Mouse (Mus musculus) liver, postnatal 0 days (tissue): Measurements from ENCODE around the gene Kif1b. TPM values are rescaled to one million over a fixed set of nuclear protein-coding genes. Genes with fewer than 3 reads are reported as not detected.

Experiments
- ATAC-seq: fragments of 200-750 bp; cut with Nextera tagmentation; 2 replicates; pipeline ENCODE4 v1.8.0; 2017; ENCODE audit warnings: mild to moderate bottlenecking, moderate library complexity
- DNase-seq: peaks from one replicate; pipeline ENCODE4 v3.0.0-alpha.2; 2016
- H3K27ac ChIP-seq: fragments of 300-500 bp; sonication (generic); 2 replicates; pipeline ENCODE4 v1.5.1; 2014; ENCODE audit warnings: antibody characterized with exemption, moderate library complexity, mild to moderate bottlenecking, low read depth
- H3K27me3 ChIP-seq: fragments of 300-500 bp; sonication (generic); 2 replicates; pipeline ENCODE4 v1.6.1; 2014; ENCODE audit warnings: low read length, control low read depth, mixed read lengths; ENCODE audit not compliant: insufficient read depth
- H3K36me3 ChIP-seq: fragments of 300-500 bp; sonication (generic); replicated peaks from 2 replicates; pipeline ENCODE4 v1.6.1; 2014; ENCODE audit warnings: mild to moderate bottlenecking, control low read depth, low read length, moderate library complexity, mixed read lengths; ENCODE audit not compliant: insufficient read depth
- H3K4me1 ChIP-seq: fragments of 300-500 bp; sonication (generic); 2 replicates; pipeline ENCODE4 v1.6.1; 2014; ENCODE audit warnings: antibody characterized with exemption, mild to moderate bottlenecking, control low read depth; ENCODE audit not compliant: insufficient read depth
- H3K4me2 ChIP-seq: fragments of 300-500 bp; sonication (generic); 2 replicates; pipeline ENCODE4 v1.6.1; 2014; ENCODE audit warnings: low read depth, mild to moderate bottlenecking, low read length, moderate library complexity, mixed read lengths
- H3K4me3 ChIP-seq: fragments of 300-500 bp; sonication (generic); 2 replicates; pipeline ENCODE4 v1.5.1; 2014; ENCODE audit warnings: low read depth, low read length
- H3K9ac ChIP-seq: fragments of 300-500 bp; sonication (generic); replicated peaks from 2 replicates; pipeline ENCODE4 v1.6.1; 2014; ENCODE audit warnings: mild to moderate bottlenecking, moderate library complexity
- H3K9me3 ChIP-seq: fragments of 300-500 bp; sonication (generic); 2 replicates; pipeline ENCODE4 v1.6.1; 2016; ENCODE audit warnings: mild to moderate bottlenecking, control low read depth, low read length, mixed read lengths
- CTCF ChIP-seq: sonication (generic); IDR thresholded peaks from 2 replicates; pipeline ENCODE4 v1.5.1; 2016; ENCODE audit warnings: antibody characterized with exemption, low read depth
- EP300 ChIP-seq: IDR thresholded peaks from 2 replicates; pipeline ENCODE4 v1.6.1; 2016; ENCODE audit warnings: antibody characterized with exemption, low read depth, mild to moderate bottlenecking
- WGBS: fragments of 180-500 bp; shearing (Covaris S2); extraction: QIAGEN DNeasy Blood & Tissue Kit; methylation state at CpG from one replicate; pipeline ENCODE4 v1.1.7; 2014; ENCODE audit not compliant: insufficient replicate concordance; 5-methylcytosine and 5-hydroxymethylcytosine counted together
- polyA plus RNA-seq: library from polyadenylated mRNA; unstranded; fragments of >200 nt; fragmentation: Nextera tagmentation; extraction: Ambion mirVana; gene quantifications from 2 replicates; pipeline ENCODE4 v1.2.1, GENCODE M21; 2015

The Kif1b gene
- polyA plus RNA-seq, 1 experiment from 2014 or later = 8.9 TPM

DNA sequence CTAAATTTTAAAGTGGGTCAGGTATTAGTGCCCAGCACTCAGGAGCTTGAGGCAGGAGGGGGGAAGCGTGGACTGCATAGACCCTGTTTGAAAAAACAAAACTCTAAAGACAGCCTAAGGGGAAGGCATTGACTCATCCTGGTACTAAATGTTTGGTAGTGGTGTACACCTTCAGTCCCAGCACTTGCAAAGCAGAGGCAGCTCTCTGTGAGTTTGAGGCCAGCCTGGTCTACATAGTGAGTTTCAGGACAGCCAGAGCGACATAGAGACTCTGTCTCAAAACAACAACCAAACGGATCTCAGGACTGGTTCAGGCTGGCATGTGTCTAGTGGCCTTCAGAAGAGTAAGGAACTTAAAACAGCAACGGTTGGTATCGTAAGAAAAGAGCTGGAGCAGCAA lies 4.7 kb downstream of the Kif1b start:
- no peak for DNase-seq
- Histone ChIP-seq H3K4me3 (no peak overlapping the region), H3K4me1 (peaks cover 14% of the 10 kb centered on the region), H3K27me3 (peaks cover 4% of the 10 kb centered on the region), H3K9me3 (no peaks in the 10 kb centered on the region), H3K4me2 (no peak overlapping the region), H3K9ac (no peak overlapping the region), H3K27ac (no peak overlapping the region), H3K36me3 (no peaks in the 10 kb centered on the region)
- ATAC-seq = no peak
- WGBS = 68% methylated on average over 5 of the region's 5 CpGs
- no peak for TF ChIP-seq EP300
- TF ChIP-seq CTCF = no peak

DNA sequence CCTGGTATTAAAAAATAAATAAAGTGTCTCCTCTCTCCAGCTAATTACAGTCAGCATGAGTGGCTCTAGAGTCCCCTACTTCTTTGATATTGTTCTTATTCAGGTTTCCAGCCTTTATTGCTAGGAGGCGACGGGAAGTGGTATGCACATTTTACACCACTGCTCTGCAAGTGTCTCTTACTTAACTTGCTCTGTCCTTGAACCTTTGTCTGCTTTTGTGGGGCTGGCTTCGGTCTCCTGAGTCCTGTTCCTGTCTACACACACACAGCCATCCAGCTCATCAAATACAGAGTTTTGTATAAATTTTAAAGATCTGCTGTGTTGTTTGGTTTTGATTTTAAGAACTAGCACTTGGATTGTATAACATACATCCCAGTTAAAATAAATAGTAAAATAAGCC lies 5.4 kb downstream of the Kif1b start:
- H3K36me3 ChIP-seq = no peaks in the 10 kb centered on the region
- H3K27ac ChIP-seq = no peak overlapping the region
- H3K4me3 ChIP-seq = no peak overlapping the region
- DNase-seq = no peak
- peaks cover 4% of the 10 kb centered on the region for H3K27me3 ChIP-seq
- H3K9ac ChIP-seq = no peak overlapping the region
- no peak for TF ChIP-seq CTCF
- no peak for TF ChIP-seq EP300
- H3K4me2 ChIP-seq = no peak overlapping the region
- 57% methylated on average over 3 of the region's 3 CpGs for WGBS
- H3K9me3 ChIP-seq = no peaks in the 10 kb centered on the region
- peaks cover 14% of the 10 kb centered on the region for H3K4me1 ChIP-seq
- ATAC-seq = no peak

DNA sequence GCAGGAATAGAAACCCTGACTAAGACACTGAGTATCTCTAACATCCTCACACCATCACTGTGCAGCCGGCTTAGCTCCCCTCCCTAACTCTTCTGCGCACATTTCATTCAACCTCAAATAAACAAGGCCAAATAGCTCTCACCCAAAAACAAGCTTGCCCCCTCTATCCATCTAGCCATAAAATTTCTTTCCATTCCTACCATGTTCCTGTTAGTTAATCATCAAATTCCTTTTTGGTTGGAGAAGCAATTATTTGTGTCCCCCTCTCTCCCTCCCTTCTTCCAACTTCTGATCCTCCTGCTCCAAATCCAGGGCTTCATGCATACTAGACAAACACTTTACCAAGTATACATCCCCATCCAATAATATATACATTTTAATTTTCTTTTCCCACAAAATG lies 11.0 kb downstream of the Kif1b start:
- Histone ChIP-seq H3K36me3 (no peaks in the 10 kb centered on the region), H3K4me3 (no peak overlapping the region), H3K9ac (no peak overlapping the region), H3K4me2 (no peak overlapping the region), H3K9me3 (no peaks in the 10 kb centered on the region), H3K27ac (no peak overlapping the region), H3K27me3 (no peaks in the 10 kb centered on the region), H3K4me1 (peaks cover 1% of the 10 kb centered on the region)
- DNase-seq = no peak
- no peak for ATAC-seq
- TF ChIP-seq CTCF = no peak
- no peak for TF ChIP-seq EP300
- WGBS = 90% methylated on average over 2 of the region's 2 CpGs

DNA sequence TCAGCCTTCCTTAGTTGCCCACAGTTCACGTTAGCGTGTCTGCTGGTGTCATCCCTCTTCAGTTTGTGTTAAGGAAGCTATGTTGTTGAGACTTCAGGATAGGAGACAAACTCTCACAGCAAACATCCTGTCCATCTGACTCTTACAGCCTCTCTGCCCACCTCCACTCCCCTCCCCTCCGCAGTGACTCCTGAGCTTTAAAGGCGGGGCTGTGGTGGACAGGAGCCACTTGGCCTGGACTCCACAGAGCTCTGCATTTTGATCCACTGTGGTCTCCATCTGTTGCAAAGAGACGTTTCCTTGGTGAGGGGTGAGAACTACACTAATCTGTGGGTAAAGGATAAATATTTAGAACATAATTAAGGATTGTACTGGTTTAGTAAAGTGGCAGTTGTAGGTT lies 14.5 kb downstream of the Kif1b start:
- WGBS = 59% methylated on average over 5 of the region's 5 CpGs
- no peak overlapping the region for H3K4me2 ChIP-seq
- H3K9ac ChIP-seq = no peak overlapping the region
- DNase-seq (no peak), ATAC-seq (no peak)
- no peaks in the 10 kb centered on the region for H3K27me3 ChIP-seq
- H3K9me3 ChIP-seq = no peaks in the 10 kb centered on the region
- TF ChIP-seq CTCF (no peak), EP300 (no peak)
- H3K4me1 ChIP-seq = no peaks in the 10 kb centered on the region
- H3K4me3 ChIP-seq = no peak overlapping the region
- H3K36me3 ChIP-seq = no peaks in the 10 kb centered on the region; the same call in 1 of the 2 replicates
- H3K27ac ChIP-seq = no peak overlapping the region

DNA sequence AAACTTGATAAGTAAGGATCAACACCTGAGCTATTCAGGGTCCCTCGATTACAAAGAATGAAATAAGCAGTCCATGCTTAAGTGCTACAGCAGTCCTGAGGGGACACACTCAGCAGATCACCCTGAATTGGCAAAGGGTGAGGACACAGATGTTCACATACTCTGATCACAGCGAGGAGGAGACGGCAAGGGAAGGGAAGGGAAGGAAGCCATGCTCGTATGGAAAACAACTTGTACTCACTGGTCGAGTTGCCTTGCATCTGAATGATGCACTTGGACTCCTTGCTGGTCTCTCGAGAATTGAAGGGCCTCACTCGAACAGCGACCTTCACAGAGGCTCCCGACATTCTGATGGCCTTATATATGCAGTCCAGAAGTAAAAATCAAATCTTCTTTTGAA lies 16.4 kb downstream of the Kif1b start:
- Histone ChIP-seq H3K27ac (no peak overlapping the region), H3K9me3 (no peaks in the 10 kb centered on the region), H3K4me1 (peaks cover 8% of the 10 kb centered on the region; the same call in 1 of the 2 replicates), H3K4me2 (no peak overlapping the region), H3K27me3 (no peaks in the 10 kb centered on the region), H3K36me3 (no peaks in the 10 kb centered on the region; the same call in 1 of the 2 replicates), H3K4me3 (no peak overlapping the region), H3K9ac (no peak overlapping the region)
- ATAC-seq (no peak), DNase-seq (no peak)
- WGBS = 72% methylated on average over 9 of the region's 9 CpGs
- TF ChIP-seq CTCF = no peak
- no peak for TF ChIP-seq EP300

DNA sequence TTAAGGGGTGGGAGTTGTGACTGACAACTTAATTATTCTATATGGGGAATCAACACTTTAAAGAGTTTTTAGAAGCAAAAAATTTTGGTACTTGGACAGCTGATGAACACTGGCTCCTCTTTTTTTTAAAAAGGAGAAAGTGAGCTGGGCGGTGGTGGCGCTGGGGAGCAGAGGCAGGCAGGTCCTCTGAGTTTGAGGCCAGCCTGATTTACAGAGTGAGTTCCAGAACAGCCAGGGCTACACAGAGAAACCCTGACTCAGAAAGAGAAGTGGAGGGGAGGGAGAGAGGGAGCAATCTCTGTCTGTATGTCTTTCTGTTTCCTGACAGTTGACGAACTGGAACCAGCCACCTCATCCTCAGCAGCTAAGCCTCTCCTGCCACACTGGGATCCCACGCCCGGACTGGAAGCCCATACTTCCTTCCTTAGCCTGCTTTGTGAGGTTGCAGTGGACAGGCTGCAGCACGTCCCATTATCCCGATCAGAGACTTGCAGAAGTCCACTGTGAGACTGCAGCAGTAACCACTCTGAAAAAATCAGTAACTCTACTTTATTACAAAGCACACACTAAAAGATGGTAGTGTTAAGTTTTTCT lies 17.2 kb downstream of the Kif1b start:
- no peaks in the 10 kb centered on the region for H3K9me3 ChIP-seq
- H3K9ac ChIP-seq = no peak overlapping the region
- 57% methylated on average over 7 of the region's 7 CpGs for WGBS
- H3K27ac ChIP-seq = no peak overlapping the region
- H3K4me1 ChIP-seq = peaks cover 8% of the 10 kb centered on the region; the same call in 1 of the 2 replicates
- DNase-seq (no peak), ATAC-seq (no peak)
- H3K36me3 ChIP-seq = no peaks in the 10 kb centered on the region; the same call in 1 of the 2 replicates
- no peak overlapping the region for H3K4me3 ChIP-seq
- TF ChIP-seq EP300 (no peak), CTCF (no peak)
- no peaks in the 10 kb centered on the region for H3K27me3 ChIP-seq
- no peak overlapping the region for H3K4me2 ChIP-seq
